Mouse (Mus musculus): ENCODE measurements around the gene Ltk.

Ltk gene

DNA sequence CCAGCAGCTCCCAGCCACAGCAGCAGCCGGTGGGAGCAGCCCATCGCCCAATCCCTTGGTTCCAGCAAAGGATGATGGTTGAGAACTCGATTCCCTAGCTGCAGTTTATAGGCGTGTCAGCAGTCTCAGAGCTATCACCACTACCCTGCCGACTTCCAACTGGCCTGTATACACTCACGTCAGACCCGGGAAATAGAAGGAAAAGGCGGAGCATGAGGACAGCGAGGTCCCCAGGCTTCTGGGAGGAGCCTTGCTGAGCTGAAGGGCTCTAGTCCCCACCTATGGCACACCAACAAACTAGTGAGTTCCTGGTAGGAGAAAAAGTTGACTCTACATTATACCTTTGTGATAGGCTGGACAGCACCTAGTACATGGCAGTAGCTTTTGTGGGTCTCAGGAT lies at the start of gene Ltk:
Gene Ltk, minus strand, starts transcription at position 181 of the 400 bp plus-strand sequence.
- DNase-seq (ENCODE audit: low spot score): peak; percentile 21

DNA sequence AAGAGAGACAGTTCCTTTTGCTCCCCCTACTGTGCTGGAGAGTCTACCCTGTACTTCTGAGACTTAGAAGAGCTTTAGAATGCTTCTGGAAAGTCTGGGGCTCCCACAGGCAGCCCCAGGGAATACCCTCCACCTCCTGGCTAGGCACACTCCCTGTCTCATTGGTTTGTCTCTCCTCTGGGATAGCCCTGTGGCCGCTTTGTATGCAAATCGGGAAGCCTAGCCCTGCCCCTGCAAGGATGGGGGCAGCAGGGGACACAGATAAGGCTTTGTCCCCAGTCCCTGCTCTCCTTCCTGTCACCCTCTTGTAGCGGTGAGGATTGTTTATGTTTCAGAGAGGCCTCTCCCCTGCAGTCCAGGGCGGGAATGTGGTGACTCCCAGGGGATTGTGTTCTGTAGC lies 48.6 kb upstream of the Ltk start:
- no peak for DNase-seq (ENCODE audit: low spot score)

DNA sequence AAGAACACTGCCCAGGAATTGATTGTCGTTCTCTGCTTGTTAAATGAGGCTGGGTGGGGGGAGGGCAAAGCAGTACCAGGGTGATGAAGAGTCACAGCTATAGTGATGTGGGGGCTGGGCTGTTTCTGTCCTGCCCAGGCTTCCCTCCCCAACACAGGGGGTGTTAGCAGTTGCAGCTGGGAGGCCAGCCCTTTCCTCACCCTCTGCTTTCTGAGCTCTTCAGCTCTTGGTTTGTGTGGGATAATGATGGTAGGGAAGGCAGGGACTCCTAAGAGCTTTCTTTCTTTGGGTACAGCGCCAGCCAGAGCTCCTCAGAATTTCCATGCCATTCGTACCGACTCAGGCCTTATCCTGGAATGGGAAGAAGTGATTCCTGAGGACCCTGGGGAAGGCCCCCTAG lies 48.2 kb upstream of the Ltk start:
- no peak for DNase-seq (ENCODE audit: low spot score)

DNA sequence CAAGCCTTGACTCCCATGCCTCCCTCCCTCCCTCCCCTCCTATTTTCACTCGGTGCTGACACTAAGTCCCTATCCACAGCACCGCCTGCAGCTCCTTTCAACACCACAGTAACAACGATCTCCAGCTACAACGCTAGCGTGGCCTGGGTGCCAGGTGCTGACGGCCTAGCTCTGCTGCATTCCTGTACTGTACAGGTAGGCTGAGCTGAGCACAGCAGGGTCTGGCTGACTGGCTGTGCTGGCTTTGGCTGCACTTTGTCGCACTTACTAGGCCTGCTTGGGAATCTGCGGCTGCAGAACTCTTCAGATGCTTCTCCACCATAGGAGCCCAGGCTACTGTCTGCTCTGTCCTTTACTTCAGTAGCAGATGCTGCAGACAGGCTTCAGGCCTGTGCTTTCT lies 45.3 kb upstream of the Ltk start:
- no peak for DNase-seq (ENCODE audit: low spot score)

DNA sequence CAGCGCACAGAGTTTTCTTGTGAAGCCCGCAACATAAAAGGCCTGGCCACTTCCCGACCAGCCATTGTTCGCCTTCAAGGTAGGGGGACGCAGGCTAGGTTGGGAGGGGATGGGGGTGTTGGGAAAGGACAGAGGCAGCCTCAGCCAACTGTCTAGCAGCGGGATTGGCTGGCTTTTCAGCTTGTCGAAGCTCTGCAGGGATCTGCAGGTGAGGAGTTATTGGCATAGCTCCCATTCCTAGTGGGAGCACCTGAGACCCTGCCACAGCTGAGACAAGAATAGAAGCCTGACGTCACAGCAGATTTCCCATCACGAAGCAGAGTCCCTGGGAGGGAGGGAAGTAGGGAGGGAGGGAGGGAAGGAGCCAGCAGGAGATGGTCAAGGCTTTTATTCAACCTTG lies 44.5 kb upstream of the Ltk start:
- DNase-seq (ENCODE audit: low spot score): no peak

DNA sequence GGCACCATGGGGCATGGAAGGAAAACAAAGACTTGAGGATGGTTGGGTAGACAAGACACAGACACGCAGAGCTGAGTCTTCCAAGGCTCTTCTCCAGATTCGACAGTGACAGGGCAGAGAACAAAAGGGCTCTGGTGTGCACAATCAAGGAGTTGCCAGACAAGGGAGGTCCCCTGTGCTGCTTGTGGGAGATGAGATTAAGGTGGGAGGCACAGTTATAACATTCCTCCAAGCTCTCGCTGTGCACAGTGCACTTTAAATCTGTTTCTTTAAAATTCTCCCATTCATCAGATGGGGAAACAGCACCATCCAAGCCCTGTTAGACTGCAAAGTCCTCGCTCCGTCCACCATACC lies 44.0 kb upstream of the Ltk start:
- no peak for DNase-seq (ENCODE audit: low spot score)

GRCm38 (mm10) chr2:119803618-119804274 lies 43.5 kb upstream of the Ltk start:
- DNase-seq (ENCODE audit: low spot score): no peak

DNA sequence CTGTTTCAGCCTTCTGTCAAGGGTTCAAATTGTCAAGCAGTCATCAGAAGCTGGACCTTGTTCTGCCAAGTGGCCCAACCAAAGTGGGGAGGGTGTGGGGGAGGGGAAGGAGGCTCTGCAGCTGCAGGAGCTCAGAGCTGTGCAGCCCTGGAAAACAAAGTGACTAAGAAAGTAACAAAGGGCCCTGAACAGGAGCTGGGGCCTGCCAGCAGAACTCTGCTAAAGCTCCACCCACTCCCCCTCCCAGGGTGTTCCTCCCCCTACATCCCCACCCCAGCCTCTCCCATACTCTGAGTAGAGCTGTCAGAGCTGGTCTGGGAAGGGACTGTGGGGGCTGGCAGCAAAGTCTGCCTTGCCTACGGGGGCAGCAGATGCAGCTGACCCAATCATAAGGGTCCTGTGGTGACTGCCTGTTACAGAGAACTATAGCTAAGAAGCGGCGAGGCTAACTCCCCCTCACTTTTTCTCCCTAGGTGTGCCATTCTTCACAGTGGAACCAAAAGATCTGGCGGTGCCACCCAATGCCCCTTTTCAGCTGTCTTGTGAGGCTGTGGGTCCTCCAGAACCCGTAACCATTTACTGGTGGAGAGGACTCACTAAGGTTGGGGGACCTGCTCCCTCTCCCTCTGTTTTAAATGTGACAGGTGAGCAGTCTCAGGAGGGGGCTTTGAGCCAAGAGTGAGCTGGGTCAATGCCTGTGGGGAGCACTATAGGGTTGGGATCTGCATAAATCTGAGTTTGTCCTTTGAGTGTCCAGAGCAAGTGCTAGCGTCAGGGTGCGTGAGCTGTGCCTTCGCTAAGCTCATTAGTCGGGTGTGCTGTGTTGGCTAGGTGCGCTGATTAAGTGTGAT lies 42.8 kb upstream of the Ltk start:
- DNase-seq (ENCODE audit: low spot score): peak; percentile 66

- DNase-seq (ENCODE audit: low spot score): no peak
These were observed 40.9 kb upstream of the Ltk start for GRCm38 (mm10) chr2:119800876-119801846.

DNA sequence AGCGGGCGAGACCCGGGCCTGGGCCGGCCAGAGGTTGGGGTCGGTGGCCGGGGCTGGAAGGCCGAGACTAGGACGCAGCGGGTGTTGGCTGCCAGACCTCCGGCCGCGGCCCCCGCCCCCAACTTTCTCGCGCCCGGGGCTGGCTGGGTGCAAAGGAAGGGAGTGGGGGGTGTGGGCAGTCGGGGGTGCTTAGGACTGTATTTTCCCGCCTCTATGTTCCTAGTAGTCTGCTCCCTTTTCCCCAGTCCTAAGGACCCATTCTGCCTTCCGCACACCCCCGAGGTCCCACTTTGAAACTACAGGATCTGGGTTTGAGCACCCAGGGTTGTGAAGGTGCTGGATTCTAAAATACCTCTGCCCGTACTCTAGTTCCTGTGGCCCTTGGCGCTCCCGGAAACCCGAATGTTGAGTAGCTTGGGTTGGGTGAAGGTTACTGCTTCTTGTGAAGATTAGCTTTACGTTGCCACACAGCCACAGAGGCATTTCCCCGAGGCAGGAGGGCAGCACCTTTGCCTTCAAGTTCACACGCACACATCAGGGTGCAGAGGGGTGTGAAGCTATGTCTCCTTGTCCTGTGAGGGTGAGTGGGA lies 39.8 kb upstream of the Ltk start:
- DNase-seq (ENCODE audit: low spot score): no peak

GRCm38 (mm10) chr2:119799181-119799960 lies 39.1 kb upstream of the Ltk start:
- peak; percentile 65 for DNase-seq (ENCODE audit: low spot score)

GRCm38 (mm10) chr2:119798246-119798927 lies 38.2 kb upstream of the Ltk start:
- peak; percentile 80 for DNase-seq (ENCODE audit: low spot score)

- no peak for DNase-seq (ENCODE audit: low spot score)
These were observed 37.1 kb upstream of the Ltk start, which contains the start of gene Tyro3 for GRCm38 (mm10) chr2:119797279-119797783. TSS of gene Tyro3 (plus strand) at chr2:119797733.

DNA sequence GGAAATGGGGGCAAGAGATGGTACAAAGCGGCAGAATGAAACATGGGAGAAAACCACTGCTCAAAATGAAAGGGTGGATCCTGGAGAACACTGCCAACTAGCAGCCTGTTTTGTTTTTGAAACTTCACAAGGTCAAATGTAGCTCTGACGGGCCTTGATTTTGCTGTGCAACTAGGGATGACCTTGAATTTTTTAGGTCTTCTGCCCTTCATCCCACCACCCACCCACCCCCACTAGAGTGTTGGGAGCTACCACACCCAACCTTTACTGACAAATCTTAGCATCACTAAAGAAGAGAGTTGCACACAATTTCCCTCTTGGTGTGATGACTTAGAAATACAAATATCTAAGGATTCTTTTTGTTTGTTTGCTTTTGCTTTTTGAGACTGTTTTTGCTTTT lies 29.8 kb upstream of the Ltk start:
- DNase-seq (ENCODE audit: low spot score): no peak

GRCm38 (mm10) chr2:119787206-119787883 lies 27.1 kb upstream of the Ltk start, which contains the start of gene Rpap1:
TSS of gene Rpap1 (minus strand) at chr2:119787537.
- peak; percentile 89 for DNase-seq (ENCODE audit: low spot score)

DNA sequence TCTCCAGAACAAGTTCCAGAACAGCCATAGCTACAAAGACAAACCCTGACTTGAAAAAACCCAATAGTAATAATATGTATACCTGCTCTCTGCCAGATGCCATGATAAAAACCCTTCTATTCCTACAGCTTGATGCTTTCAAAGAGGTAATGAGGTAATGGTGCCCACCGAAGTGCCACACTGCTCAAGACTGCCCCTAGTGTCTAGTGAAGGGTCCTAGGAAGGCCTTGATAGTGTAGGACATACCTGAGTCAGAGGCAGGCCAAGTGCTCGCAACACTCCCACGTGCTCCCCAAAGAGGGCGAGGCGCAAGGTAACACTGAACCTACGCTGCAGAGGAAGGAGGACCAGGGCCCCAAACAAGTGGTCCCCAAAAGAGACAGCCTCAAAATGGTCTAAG lies 7.0 kb upstream of the Ltk start:
- DNase-seq (ENCODE audit: low spot score): peak; percentile 18

GRCm38 (mm10) chr2:119763924-119764323 lies 3.7 kb upstream of the Ltk start:
- DNase-seq (ENCODE audit: low spot score): no peak

DNA sequence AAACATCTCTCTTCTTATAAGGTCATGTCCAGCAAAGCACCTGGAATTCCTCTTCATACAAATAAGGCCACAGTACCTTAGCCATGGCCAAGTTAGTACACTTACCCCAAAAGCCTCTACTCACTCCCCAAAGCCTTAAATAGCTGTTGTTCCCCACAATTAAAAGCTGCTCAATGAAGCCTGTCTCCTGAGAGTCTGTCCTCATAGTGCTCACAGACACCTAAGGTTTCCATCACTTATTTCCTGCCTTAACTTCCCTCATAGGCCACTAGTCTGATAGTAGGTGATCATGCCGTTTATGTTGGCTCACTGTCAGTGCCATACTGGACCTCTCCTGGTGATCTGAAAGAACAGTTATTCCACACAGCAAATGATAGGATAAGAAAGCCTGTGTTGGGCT lies 2.0 kb upstream of the Ltk start:
- DNase-seq (ENCODE audit: low spot score): no peak

All from retina, embryonic 14.5 days (tissue).